Mouse (Mus musculus) lung, postnatal 14 days (tissue): ENCODE results near the gene Omt2b.
"Not testable (repeated sequence)": the region's sequence is repeated elsewhere in the genome, so short reads cannot be mapped to it uniquely, and the experiment has no call there.

ENCODE experiments used
- DNase-seq: peaks from one replicate; pipeline ENCODE4 v3.0.0; 2021

The Omt2b gene

GRCm38 (mm10) chr9:78354665-78355578 lies 27.5 kb downstream of the Omt2b start:
- DNase-seq = no peak

DNA sequence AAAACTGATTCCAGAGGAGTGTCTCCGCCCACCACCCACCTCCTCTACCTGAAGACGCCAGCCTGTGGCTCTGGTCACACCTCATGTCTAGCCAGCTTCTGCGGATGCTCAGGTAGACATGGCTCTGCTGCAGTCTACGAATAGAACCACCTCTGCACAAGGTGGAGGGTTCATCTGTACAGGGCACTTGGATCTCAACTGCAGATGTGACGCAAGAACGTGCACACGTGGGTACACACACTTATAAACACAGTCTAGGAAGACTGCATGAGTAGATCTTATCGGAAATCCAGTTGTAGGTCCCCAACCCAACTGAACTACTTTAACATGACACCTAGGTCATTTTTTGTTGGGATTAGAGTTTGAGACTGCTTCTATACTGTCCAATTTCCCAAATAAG lies 28.2 kb downstream of the Omt2b start, which contains the start of gene Gsta2:
Gene Gsta2 (minus strand): TSS at position 178 of the 400 bp plus-strand sequence.
- DNase-seq = no peak

- peak; percentile 83 for DNase-seq
Measured at GRCm38 (mm10) chr9:78358053-78358452, 30.7 kb downstream of the Omt2b start.

GRCm38 (mm10) chr9:78359750-78360483 lies 32.5 kb downstream of the Omt2b start:
- DNase-seq = no peak

- DNase-seq = no peak
Measured at GRCm38 (mm10) chr9:78360484-78360872, 33.1 kb downstream of the Omt2b start.

DNA sequence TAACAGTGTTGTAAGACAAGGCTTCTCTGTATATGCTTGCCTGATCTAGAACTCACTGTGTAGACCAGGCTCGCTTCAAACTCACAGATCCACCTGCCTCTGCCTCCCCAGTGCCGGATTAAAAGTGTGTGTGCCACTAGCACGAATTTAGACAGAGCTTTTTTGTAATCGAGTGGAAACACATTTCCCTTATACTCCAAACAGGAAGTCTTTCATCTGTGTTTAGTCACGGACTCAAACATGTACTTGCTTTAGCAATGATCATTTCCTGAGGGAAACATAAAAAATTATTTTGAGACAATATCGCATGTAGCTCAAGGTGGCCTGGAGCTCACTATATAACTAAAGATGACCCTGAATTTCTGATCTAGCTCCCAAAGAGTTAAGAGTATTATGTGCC lies 36.0 kb downstream of the Omt2b start:
- DNase-seq = no peak

GRCm38 (mm10) chr9:78364701-78365100 lies 37.3 kb downstream of the Omt2b start:
- no peak for DNase-seq

- no peak for DNase-seq
Measured at GRCm38 (mm10) chr9:78365850-78366544, 38.6 kb downstream of the Omt2b start.

DNA sequence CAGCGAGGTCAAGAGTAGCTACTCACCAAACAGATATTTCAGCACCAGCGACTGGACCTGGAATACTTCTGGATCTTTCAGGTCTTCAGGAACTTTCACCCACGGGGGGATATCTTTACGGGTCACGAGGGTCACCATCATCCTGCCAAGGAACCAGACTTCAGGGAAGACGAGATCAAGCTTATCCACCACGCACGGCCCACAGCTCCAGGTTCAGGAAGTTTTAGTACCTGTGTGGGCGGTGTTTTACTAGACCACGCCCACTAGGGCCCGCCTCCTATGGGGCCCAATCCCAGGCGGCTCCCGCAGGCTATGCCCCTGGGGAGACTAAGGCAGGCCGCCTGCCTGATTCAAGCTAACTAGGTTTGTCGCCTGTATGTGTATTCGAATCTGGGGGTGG lies 40.6 kb downstream of the Omt2b start, which contains the start of gene Dppa5a:
Gene Dppa5a (minus strand): TSS at position 219 of the 400 bp plus-strand sequence.
- DNase-seq = not testable (repeated sequence)

DNA sequence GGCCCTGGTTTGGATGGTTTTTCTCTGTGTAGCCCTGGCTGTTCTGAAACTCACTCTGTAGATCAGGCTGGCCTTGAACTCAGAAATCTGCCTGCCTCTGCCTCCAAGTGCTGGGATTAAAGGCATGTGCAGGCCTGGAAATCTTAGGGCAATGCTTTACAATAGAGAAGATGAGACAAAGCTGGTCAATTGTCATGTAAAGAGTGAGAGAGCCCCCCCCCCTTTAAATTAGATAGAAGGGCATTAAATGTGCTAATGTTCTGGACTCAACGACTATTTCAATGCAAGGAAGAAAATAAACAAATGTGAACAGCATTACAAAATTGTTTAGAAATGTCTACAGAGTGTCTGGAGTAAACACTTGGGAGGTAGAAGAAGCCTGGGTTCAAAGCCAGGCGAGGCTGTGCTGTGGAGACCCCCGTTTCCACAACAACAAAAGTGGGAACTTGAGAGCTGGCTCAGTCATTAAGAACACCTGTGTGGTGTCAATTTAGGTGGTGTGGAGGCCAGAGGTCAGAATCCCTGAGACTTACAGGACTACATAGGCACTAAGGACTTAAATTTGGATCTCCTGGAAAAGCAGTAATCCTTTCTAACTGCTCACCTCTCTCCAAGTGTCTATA lies 41.4 kb downstream of the Omt2b start:
- DNase-seq = no peak

DNA sequence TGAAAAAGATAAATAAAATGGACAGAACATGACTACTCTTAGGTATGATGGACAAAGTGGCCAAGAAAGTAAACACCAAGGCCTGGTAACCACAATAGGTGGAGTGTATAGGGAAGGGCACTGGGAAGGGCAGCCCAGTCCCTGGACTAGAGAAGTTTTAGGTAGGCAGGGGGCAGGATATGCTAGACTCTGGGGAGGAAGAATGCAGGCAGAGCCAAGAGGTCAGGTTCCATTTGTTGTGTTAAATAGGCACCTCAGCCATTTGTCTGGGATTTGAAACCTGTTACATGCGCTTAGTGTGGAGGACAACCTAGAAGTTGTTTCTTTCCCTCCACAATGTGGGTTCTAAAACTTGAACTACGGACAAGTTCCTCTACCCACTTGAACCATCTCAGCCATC lies 42.0 kb downstream of the Omt2b start:
- no peak for DNase-seq

DNA sequence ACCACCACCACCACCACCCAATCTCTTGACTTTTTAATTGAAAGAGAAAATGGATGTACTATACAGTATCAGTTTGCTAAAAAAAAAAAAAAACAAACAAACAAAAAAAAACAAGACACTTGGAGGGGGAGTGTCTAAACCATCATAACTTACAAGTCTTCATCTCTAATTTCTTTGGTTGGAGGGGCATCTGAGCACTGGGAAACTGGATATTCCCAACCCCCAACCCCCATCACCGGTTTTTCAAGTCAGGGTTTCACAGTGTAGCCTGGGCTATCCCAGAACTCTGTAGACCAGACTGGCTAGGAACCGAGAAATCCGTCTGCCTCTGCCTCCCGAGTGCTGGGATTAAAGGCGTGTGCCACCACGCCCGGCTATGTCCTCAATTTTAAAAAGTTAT lies 42.4 kb downstream of the Omt2b start:
- no peak for DNase-seq

- DNase-seq = no peak
Measured at GRCm38 (mm10) chr9:78371441-78371840, 44.1 kb downstream of the Omt2b start.

- no peak for DNase-seq
Measured at GRCm38 (mm10) chr9:78372827-78373504, 45.6 kb downstream of the Omt2b start.

DNA sequence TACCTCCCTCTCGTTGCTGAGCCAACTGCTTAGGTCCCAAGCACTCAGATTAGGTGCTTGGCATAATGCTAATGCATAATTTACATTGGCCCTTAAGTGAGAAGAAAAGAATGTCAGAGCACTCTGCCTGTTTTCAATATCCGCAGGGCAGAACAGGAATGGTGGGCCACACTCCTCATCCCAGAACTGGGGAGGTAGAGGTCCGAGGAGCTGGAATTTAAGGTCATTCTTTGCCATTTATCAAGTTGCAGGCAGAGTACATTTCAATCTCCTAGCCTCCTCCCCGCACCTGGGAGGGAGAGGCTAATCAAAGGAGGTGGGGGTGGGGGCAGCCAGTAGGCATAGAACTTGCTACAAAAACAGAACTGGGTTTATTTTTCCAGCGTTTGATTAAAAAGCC lies 47.0 kb downstream of the Omt2b start:
- DNase-seq = no peak

DNA sequence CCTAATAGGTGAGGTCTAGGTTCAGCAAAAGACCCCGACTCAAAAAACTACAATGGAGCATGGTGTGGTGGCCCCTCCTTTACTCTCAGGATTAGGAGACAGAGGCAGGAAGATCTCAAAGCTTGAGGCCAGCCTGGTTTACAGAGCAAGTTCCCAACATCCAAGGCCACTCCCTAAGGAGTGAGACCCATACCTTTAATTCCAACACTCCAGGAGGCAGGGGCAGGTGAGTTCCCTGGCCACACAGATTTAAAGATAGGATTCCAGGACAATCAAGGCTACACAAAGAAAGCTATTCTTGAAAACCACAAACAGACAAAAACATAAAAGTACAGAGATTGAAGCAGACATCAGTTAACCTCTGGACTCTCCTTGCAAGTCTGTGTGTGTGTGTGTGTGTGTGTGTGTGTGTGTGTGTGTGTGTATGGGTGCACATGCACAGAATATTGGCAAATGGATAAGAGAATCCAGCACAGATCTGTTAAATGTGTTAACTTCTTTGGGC lies 47.5 kb downstream of the Omt2b start:
- no peak for DNase-seq

- no peak for DNase-seq
Measured at GRCm38 (mm10) chr9:78375486-78375885, 48.1 kb downstream of the Omt2b start.

DNA sequence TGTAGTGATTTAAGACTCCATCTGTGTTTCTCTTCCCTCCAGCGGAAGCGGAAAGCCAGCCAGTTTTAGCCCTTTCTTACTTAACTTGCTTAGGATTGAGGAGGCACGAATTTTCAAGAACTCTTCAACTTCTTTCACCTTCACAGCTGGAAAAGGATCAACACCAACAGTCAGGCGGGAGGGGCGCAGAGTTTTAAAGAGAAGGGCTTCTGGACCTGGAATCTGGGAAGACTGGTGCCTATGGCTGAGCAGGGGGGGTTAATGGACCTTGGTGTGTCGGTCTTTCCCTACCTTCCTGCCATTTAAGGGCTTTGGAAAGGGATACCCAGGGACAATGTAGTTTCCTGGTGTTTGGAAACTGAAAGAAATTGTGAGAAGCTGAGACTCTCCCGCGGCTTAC lies 50.2 kb downstream of the Omt2b start:
- DNase-seq = no peak

- DNase-seq = no peak
Measured at GRCm38 (mm10) chr9:78378113-78378785, 50.9 kb downstream of the Omt2b start, which contains the start of gene Ooep. TSS of gene Ooep (minus strand) at chr9:78378725.
